8 mouse cellular contexts compared by ENCODE assay signal in the genomic region with DNA sequence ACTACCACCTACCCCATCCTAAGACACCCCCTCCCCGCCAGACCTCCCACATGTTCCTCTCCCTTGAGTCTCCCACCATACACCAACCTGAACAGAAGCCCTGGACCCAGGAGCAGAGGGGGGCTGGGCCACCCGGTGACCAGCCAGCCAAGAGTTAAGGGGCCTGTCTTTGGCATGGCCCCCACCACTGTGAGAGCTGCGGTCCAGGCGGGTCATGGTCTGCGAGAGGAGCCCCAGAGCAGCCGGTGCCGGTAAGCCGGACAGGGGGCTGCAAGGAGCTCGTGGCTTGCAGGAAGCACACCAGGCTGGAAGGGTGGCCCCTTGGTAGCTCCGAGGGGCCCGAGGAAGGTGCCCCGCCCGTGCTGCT. TPM values are rescaled to one million over a fixed set of nuclear protein-coding genes. Genes with fewer than 3 reads are reported as not detected.
DNase-seq lines count a peak whose midpoint lies in the region; ATAC-seq lines count a peak whose summit lies in the region.

No protein-coding gene starts in this region.

- peak; percentile 13 for DNase-seq in kidney, postnatal 14 days
- DNase-seq in kidney, postnatal 10 days = no peak
- DNase-seq in midbrain, embryonic 10.5 days (ENCODE audit: low spot score) = no peak
- no peak for DNase-seq in right cerebral cortex, adult 18-20 months

- peaks cover 45% of the 10 kb centered on the region for H3K36me3 ChIP-seq in heart, embryonic 16.5 days (ENCODE audit: control insufficient read depth, insufficient read depth)
- H3K36me3 ChIP-seq in midbrain, embryonic 10.5 days = peaks cover 82% of the 10 kb centered on the region

- H3K4me1 ChIP-seq in brown adipose tissue, adult 24 weeks (ENCODE audit: control insufficient read depth, insufficient read depth, insufficient read length, low read length) = peaks cover 13% of the 10 kb centered on the region; the same call in 1 of the 2 replicates
- peaks cover 52% of the 10 kb centered on the region for H3K4me1 ChIP-seq in heart, embryonic 16.5 days (ENCODE audit: control insufficient read depth, insufficient read depth, low read length)
- peaks cover 64% of the 10 kb centered on the region for H3K4me1 ChIP-seq in midbrain, embryonic 10.5 days

- 13% methylated on average over 12 of the region's 13 CpGs for WGBS in heart, embryonic 16.5 days
- WGBS in midbrain, embryonic 10.5 days = 4% methylated on average over 13 of the region's 13 CpGs

- no peak for ATAC-seq in heart, embryonic 16.5 days (replicated peaks; ENCODE audit: extremely low read depth, insufficient read depth, low FRiP score)
- ATAC-seq in erythroid progenitor cell, adult 5-6 weeks (replicated peaks; ENCODE audit: low FRiP score, poor library complexity, severe bottlenecking) = no peak
- no peak for ATAC-seq in monocyte, adult 5-6 weeks (replicated peaks; ENCODE audit: insufficient number of reproducible peaks, low FRiP score, low TSS enrichment, poor library complexity, severe bottlenecking)

- peak overlapping the region; percentile 78 for H3K4me2 ChIP-seq in heart, embryonic 16.5 days (ENCODE audit: low read depth, low read length)

- H3K27ac ChIP-seq in brown adipose tissue, adult 24 weeks (replicated peaks; ENCODE audit: low read depth, low read length) = no peak overlapping the region
- H3K27ac ChIP-seq in heart, embryonic 16.5 days (ENCODE audit: low read length) = 0 out of 2 replicates have a peak overlapping the region, but pooled peaks have one; percentile 2
- peak overlapping the region; percentile 89 for H3K27ac ChIP-seq in midbrain, embryonic 10.5 days (replicated peaks)

- H3K4me3 ChIP-seq in brown adipose tissue, adult 24 weeks (ENCODE audit: insufficient read depth, low read depth, low read length) = peak overlapping the region; percentile 66
- H3K4me3 ChIP-seq in heart, embryonic 16.5 days (ENCODE audit: low read length) = peak overlapping the region; percentile 44
- peak overlapping the region; percentile 65 for H3K4me3 ChIP-seq in midbrain, embryonic 10.5 days

- no peaks in the 10 kb centered on the region for H3K9me3 ChIP-seq in heart, embryonic 16.5 days (replicated peaks; ENCODE audit: control insufficient read depth, low read length)
- H3K9me3 ChIP-seq in midbrain, embryonic 10.5 days (replicated peaks) = no peaks in the 10 kb centered on the region

- H3K27me3 ChIP-seq in heart, embryonic 16.5 days (ENCODE audit: control insufficient read depth, insufficient read depth, low read length) = no peaks in the 10 kb centered on the region
- no peaks in the 10 kb centered on the region for H3K27me3 ChIP-seq in midbrain, embryonic 10.5 days (ENCODE audit: low read depth, poor library complexity, severe bottlenecking)

- peak overlapping the region; percentile 72 for H3K9ac ChIP-seq in heart, embryonic 16.5 days (ENCODE audit: low read length)

RNA-seq across cellular contexts. Expression of a gene that starts 6.3 kb away (rescaled TPM):
- 333 and 448 TPM in 2 replicates for polyA plus RNA-seq in brown adipose tissue, adult 24 weeks (2012; ENCODE audit: insufficient read depth, insufficient read length, missing spikeins)
- 81.3 and 90.1 TPM in 2 replicates for polyA plus RNA-seq in heart, embryonic 16.5 days (2015; fragmentation: Nextera tagmentation; extraction: Ambion mirVana)
- polyA plus RNA-seq in midbrain, embryonic 10.5 days (2016; fragmentation: Nextera tagmentation; extraction: Ambion mirVana) = 71.9 and 78.0 TPM in 2 replicates
- total RNA-seq in erythroid progenitor cell, adult 5-6 weeks (2015; ENCODE audit: low replicate concordance) = 34.4 and 34.6 TPM in 2 replicates
- 34.8 and 37.4 TPM in 2 replicates for total RNA-seq in erythroid progenitor cell, adult 5-6 weeks (2017; ENCODE audit: low replicate concordance)
- total RNA-seq in monocyte, adult 5-6 weeks (2017) = 56.7 to 65.5 TPM (median 62.2 TPM) in 3 replicates

RNA-seq across cellular contexts. Expression of a gene that starts 26.2 kb away (rescaled TPM):
- 55.7 and 98.7 TPM in 2 replicates for polyA plus RNA-seq in brown adipose tissue, adult 24 weeks (2012; ENCODE audit: insufficient read depth, insufficient read length, missing spikeins)
- 118 and 129 TPM in 2 replicates for polyA plus RNA-seq in heart, embryonic 16.5 days (2015; fragmentation: Nextera tagmentation; extraction: Ambion mirVana)
- 44.9 and 46.1 TPM in 2 replicates for polyA plus RNA-seq in midbrain, embryonic 10.5 days (2016; fragmentation: Nextera tagmentation; extraction: Ambion mirVana)
- total RNA-seq in erythroid progenitor cell, adult 5-6 weeks (2015; ENCODE audit: low replicate concordance) = not detected in 2 replicates
- total RNA-seq in erythroid progenitor cell, adult 5-6 weeks (2017; ENCODE audit: low replicate concordance) = not detected in 2 replicates
- 0.48 TPM in 1 of 3 replicates, not detected in the others for total RNA-seq in monocyte, adult 5-6 weeks (2017)

RNA-seq across cellular contexts. Expression of a gene that starts 34.5 kb away (rescaled TPM):
- 24.3 and 31.2 TPM in 2 replicates for polyA plus RNA-seq in brown adipose tissue, adult 24 weeks (2012; ENCODE audit: insufficient read depth, insufficient read length, missing spikeins)
- polyA plus RNA-seq in heart, embryonic 16.5 days (2015; fragmentation: Nextera tagmentation; extraction: Ambion mirVana) = 45.3 and 49.9 TPM in 2 replicates
- polyA plus RNA-seq in midbrain, embryonic 10.5 days (2016; fragmentation: Nextera tagmentation; extraction: Ambion mirVana) = 193 and 198 TPM in 2 replicates
- total RNA-seq in erythroid progenitor cell, adult 5-6 weeks (2015; ENCODE audit: low replicate concordance) = 41.5 and 60.9 TPM in 2 replicates
- 60.8 and 75.6 TPM in 2 replicates for total RNA-seq in erythroid progenitor cell, adult 5-6 weeks (2017; ENCODE audit: low replicate concordance)
- total RNA-seq in monocyte, adult 5-6 weeks (2017) = 31.6 to 66.7 TPM (median 54.0 TPM) in 3 replicates

RNA-seq across cellular contexts. Expression of a gene that starts 46.1 kb away (rescaled TPM):
- polyA plus RNA-seq in brown adipose tissue, adult 24 weeks (2012; ENCODE audit: insufficient read depth, insufficient read length, missing spikeins) = 4.0 and 7.6 TPM in 2 replicates
- 11.9 and 14.0 TPM in 2 replicates for polyA plus RNA-seq in heart, embryonic 16.5 days (2015; fragmentation: Nextera tagmentation; extraction: Ambion mirVana)
- 27.6 and 33.0 TPM in 2 replicates for polyA plus RNA-seq in midbrain, embryonic 10.5 days (2016; fragmentation: Nextera tagmentation; extraction: Ambion mirVana)
- total RNA-seq in erythroid progenitor cell, adult 5-6 weeks (2015; ENCODE audit: low replicate concordance) = 14.4 and 31.9 TPM in 2 replicates
- 36.2 and 49.7 TPM in 2 replicates for total RNA-seq in erythroid progenitor cell, adult 5-6 weeks (2017; ENCODE audit: low replicate concordance)
- 40.6 to 60.6 TPM (median 40.8 TPM) in 3 replicates for total RNA-seq in monocyte, adult 5-6 weeks (2017)
